Mouse (Mus musculus) layer of hippocampus, adult 2 months (tissue): ENCODE results near the gene Cdc42ep1. TPM values are rescaled to one million over a fixed set of nuclear protein-coding genes. Genes with fewer than 3 reads are reported as not detected.
"Not testable (repeated sequence)": the region's sequence is repeated elsewhere in the genome, so short reads cannot be mapped to it uniquely, and the experiment has no call there.

Source experiments
- DNase-seq, 2 experiments: peaks; one replicate each; pipeline ENCODE4 v3.0.0; 2022; ENCODE audit warnings: low spot score in 2 of 2
- H3K27ac ChIP-seq: fragments of 200-600 bp; 2 replicates; pipeline ENCODE4 v1.8.1; 2022
- H3K4me3 ChIP-seq: fragments of 200-600 bp; 2 replicates; pipeline ENCODE4 v1.8.1; 2022; ENCODE audit warnings: mild to moderate bottlenecking
- CTCF ChIP-seq: fragments of 200-600 bp; conservative IDR thresholded peaks from 2 replicates; pipeline ENCODE4 v1.8.1; 2022; ENCODE audit warnings: antibody characterized with exemption, mild to moderate bottlenecking, moderate library complexity
- total RNA-seq, 2 experiments: library from RNA; stranded (reverse); gene quantifications; 2 replicates each; pipeline ENCODE4 v1.2.3; 2021

The Cdc42ep1 gene
- total RNA-seq, 2 experiments from 2014 or later = 12.2 to 13.7 TPM

GRCm38 (mm10) chr15:78863852-78864253, 21.4 kb downstream of the Cdc42ep1 start:
- no peak for TF ChIP-seq CTCF
- DNase-seq = no peak
- Histone ChIP-seq H3K27ac (no peak overlapping the region), H3K4me3 (no peak overlapping the region)

GRCm38 (mm10) chr15:78868398-78868797, 26.0 kb downstream of the Cdc42ep1 start:
- H3K27ac ChIP-seq = peak overlapping the region; percentile 65; the same call in 1 of the 2 replicates
- no peak for TF ChIP-seq CTCF

GRCm38 (mm10) chr15:78868826-78869233, 26.4 kb downstream of the Cdc42ep1 start:
- no peak for DNase-seq
- Histone ChIP-seq H3K27ac (peak overlapping the region; percentile 65; the same call in 1 of the 2 replicates), H3K4me3 (no peak overlapping the region)
- TF ChIP-seq CTCF = no peak

More at GRCm38 (mm10) chr15:78868398-78868797, 26.0 kb downstream of the Cdc42ep1 start:
- H3K4me3 ChIP-seq = no peak overlapping the region
- DNase-seq = peak in 1 of 2 experiments; percentile 32

- peak; percentile 89 for TF ChIP-seq CTCF
- peak; percentile 33 to 40 for DNase-seq
- Histone ChIP-seq H3K27ac (no peak overlapping the region), H3K4me3 (no peak overlapping the region)
These were observed 27.4 kb downstream of the Cdc42ep1 start for GRCm38 (mm10) chr15:78869775-78870174.

GRCm38 (mm10) chr15:78872021-78872608, 29.7 kb downstream of the Cdc42ep1 start:
- peak; percentile 37 for TF ChIP-seq CTCF

GRCm38 (mm10) chr15:78873803-78874435, 31.5 kb downstream of the Cdc42ep1 start:
- H3K27ac ChIP-seq = no peak overlapping the region
- no peak overlapping the region for H3K4me3 ChIP-seq
- peak; percentile 30; the same call in 1 of the 2 replicates for TF ChIP-seq CTCF
- no peak for DNase-seq

More at GRCm38 (mm10) chr15:78872021-78872608, 29.7 kb downstream of the Cdc42ep1 start:
- Histone ChIP-seq H3K4me3 (no peak overlapping the region), H3K27ac (no peak overlapping the region)
- DNase-seq = no peak

GRCm38 (mm10) chr15:78874989-78875388, 32.6 kb downstream of the Cdc42ep1 start:
- TF ChIP-seq CTCF = no peak
- no peak for DNase-seq
- no peak overlapping the region for H3K4me3 ChIP-seq
- no peak overlapping the region for H3K27ac ChIP-seq

- no peak for DNase-seq
- TF ChIP-seq CTCF = no peak
- H3K4me3 ChIP-seq = no peak overlapping the region
- 0 out of 2 replicates have a peak overlapping the region, but pooled peaks have one; percentile 97 for H3K27ac ChIP-seq
These were observed 33.1 kb downstream of the Cdc42ep1 start for GRCm38 (mm10) chr15:78875537-78875936.

- peak; percentile 90 for TF ChIP-seq CTCF
- DNase-seq = peak; percentile 69 to 78
- Histone ChIP-seq H3K4me3 (peak overlapping the region; percentile 92), H3K27ac (peak overlapping the region; percentile 97)
These were observed 33.9 kb downstream of the Cdc42ep1 start for GRCm38 (mm10) chr15:78876258-78876696.

- H3K27ac ChIP-seq = peak within 1 kb of the TSS; percentile 97
- peak; percentile 95 to 96 for DNase-seq
- peak within 1 kb of the TSS; percentile 92 for H3K4me3 ChIP-seq
- peak; percentile 54 for TF ChIP-seq CTCF
These were observed 34.8 kb downstream of the Cdc42ep1 start, which contains the start of gene Gga1 for GRCm38 (mm10) chr15:78876991-78877809. TSS of gene Gga1 (plus strand) at chr15:78877190.

GRCm38 (mm10) chr15:78877810-78878390, 35.5 kb downstream of the Cdc42ep1 start:
- Histone ChIP-seq H3K4me3 (peak overlapping the region; percentile 92), H3K27ac (peak overlapping the region; percentile 97)
- DNase-seq = no peak
- TF ChIP-seq CTCF = no peak

GRCm38 (mm10) chr15:78878792-78879516, 36.5 kb downstream of the Cdc42ep1 start:
- DNase-seq, H3K27ac ChIP-seq, H3K4me3 ChIP-seq: not testable (repeated sequence)
